Mouse (Mus musculus) kidney, adult 2 months (tissue): ENCODE data around the gene Pir.

Experiments used
- CTCF ChIP-seq: fragments of 200-500 bp; conservative IDR thresholded peaks from 2 replicates; pipeline ENCODE4 v1.5.1; 2011; ENCODE audit warnings: low read depth, mild to moderate bottlenecking, control low read depth, low read length, moderate library complexity, mixed read lengths; ENCODE audit not compliant: insufficient read depth, insufficient read length
- POLR2A ChIP-seq: fragments of 200-500 bp; IDR thresholded peaks from one replicate; pipeline ENCODE4 v1.6.1; 2011; ENCODE audit warnings: low read depth, low read length, control low read depth

DNA sequence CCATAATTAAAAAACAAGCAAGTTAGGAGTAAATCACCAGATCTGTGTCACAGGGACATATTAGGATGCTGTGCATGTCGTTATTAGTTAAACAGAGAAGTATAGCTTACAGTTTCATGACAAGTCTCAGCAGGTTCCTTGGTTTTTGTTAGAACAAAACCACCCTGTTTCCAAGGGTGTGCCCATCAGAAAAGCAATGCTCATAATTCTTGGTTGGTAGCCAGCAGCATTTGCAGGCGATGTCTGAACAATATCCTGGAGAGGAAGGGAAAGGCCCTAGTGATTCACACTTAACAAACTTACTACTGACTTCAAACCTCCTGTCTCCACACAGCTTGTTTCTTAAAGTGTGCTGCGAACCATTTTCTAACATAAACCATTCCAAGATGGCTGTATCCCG is 14.6 kb downstream of the Pir start:
- TF ChIP-seq POLR2A (no peak), CTCF (no peak)
